ENCODE assay signal across 11 mouse cellular contexts in the genomic region with DNA sequence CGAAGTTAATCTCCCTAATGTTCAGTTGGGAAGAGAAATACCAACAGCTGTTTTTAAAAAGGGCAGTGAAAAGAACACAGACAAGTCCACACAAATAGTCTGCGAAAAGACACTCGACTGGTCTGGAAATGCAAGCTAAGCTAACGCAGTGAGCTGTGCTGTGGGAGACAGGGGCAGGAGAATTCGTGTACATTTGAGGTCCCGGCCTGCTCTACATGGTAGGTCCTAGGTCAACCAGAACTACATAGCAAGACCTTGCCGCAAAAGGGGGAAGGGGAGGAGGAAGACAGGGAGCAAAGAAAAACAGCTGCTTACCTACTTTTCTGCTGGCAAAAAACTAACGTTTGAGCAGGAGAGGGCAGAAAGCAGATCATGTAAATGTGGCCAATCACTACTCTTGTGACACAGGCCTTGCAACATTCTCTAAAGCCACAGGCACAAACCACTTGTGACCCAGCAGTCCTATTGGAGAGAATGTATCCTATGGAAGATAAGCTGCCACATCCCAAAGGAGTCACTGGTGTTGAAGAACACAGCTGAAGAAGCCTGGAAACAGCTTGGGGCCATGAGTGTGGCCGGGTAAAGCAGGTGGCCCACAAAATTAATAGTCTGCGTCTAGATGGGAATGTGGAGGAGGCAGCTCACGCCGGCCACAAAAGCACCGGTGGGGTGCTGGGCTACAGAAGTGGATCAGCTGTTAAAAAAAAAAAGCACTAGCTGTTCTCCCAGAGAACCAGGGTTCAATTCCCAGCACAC.
DNase-seq lines count a peak whose midpoint lies in the region; ATAC-seq and TF ChIP-seq lines count a peak whose summit lies in the region.
"Had no signal": no experiment of that assay in that cellular context is flagged by ENCODE, and none has a peak within 500 bp of the region (broad histone marks: within the 10 kb centered on the region; RNA-seq: fewer than 3 reads in every experiment).

No protein-coding gene starts in this region.

- TF ChIP-seq POLR2A in myocyte (IDR thresholded peaks at IDR 0.05; ENCODE audit: insufficient read length, low read depth) = no peak

- no peak overlapping the region for H3K4me3 ChIP-seq in heart, postnatal 0 days (ENCODE audit: low read depth, low read length)
- H3K4me3 ChIP-seq in neural tube, embryonic 15.5 days (replicated peaks) = no peak overlapping the region
- no peak overlapping the region for H3K4me3 ChIP-seq in liver, embryonic 11.5 days (ENCODE audit: low read depth, low read length)
- no peak overlapping the region for H3K4me3 ChIP-seq in myocyte
- H3K4me3 ChIP-seq: hindbrain, embryonic 13.5 days had no signal

- 0 out of 2 replicates have a peak, but pooled peaks cover 3% of the 10 kb centered on the region for H3K36me3 ChIP-seq in heart, postnatal 0 days (replicated peaks; ENCODE audit: control insufficient read depth, insufficient read depth, low read length)
- no peaks in the 10 kb centered on the region for H3K36me3 ChIP-seq in neural tube, embryonic 15.5 days
- no peaks in the 10 kb centered on the region for H3K36me3 ChIP-seq in liver, embryonic 11.5 days (ENCODE audit: control insufficient read depth, insufficient read depth, low read length)
- H3K36me3 ChIP-seq in myocyte (ENCODE audit: control insufficient read depth, insufficient read depth) = no peaks in the 10 kb centered on the region
- H3K36me3 ChIP-seq: hindbrain, embryonic 13.5 days had no signal

- no peak overlapping the region for H3K4me2 ChIP-seq in heart, postnatal 0 days (ENCODE audit: low read depth, low read length)
- no peak overlapping the region for H3K4me2 ChIP-seq in neural tube, embryonic 15.5 days
- H3K4me2 ChIP-seq in liver, embryonic 11.5 days = no peak overlapping the region
- peak overlapping the region; percentile 56 for H3K4me2 ChIP-seq in myocyte (ENCODE audit: low read depth)
- H3K4me2 ChIP-seq: hindbrain, embryonic 13.5 days; midbrain, embryonic 11.5 days had no signal

- H3K9me3 ChIP-seq in heart, postnatal 0 days (replicated peaks; ENCODE audit: control insufficient read depth, low read length) = no peaks in the 10 kb centered on the region
- H3K9me3 ChIP-seq in neural tube, embryonic 15.5 days (replicated peaks) = no peaks in the 10 kb centered on the region
- H3K9me3 ChIP-seq in liver, embryonic 11.5 days (ENCODE audit: control insufficient read depth, low read length) = no peaks in the 10 kb centered on the region
- H3K9me3 ChIP-seq: hindbrain, embryonic 13.5 days had no signal

- no peak overlapping the region for H3ac ChIP-seq in myocyte (ENCODE audit: control insufficient read depth, insufficient read length)

- H3K79me2 ChIP-seq in myocyte (ENCODE audit: control insufficient read depth, insufficient read depth) = no peaks in the 10 kb centered on the region

- no peak for TF ChIP-seq CTCF in heart, postnatal 0 days (IDR thresholded peaks at IDR 0.05; ENCODE audit: low read depth)

- peak overlapping the region; percentile 3; the same call in 1 of the 2 replicates for H3K27ac ChIP-seq in heart, postnatal 0 days (ENCODE audit: low read depth)
- peak overlapping the region; percentile 1; the same call in 1 of the 2 replicates for H3K27ac ChIP-seq in neural tube, embryonic 15.5 days (replicated peaks)
- H3K27ac ChIP-seq in liver, embryonic 11.5 days (ENCODE audit: low read depth, low read length) = 0 out of 2 replicates have a peak overlapping the region, but pooled peaks have one; percentile 2
- H3K27ac ChIP-seq: hindbrain, embryonic 13.5 days had no signal

- no peak overlapping the region for H3K9ac ChIP-seq in heart, postnatal 0 days (replicated peaks; ENCODE audit: low read depth, low read length)
- H3K9ac ChIP-seq in neural tube, embryonic 15.5 days (replicated peaks) = no peak overlapping the region
- H3K9ac ChIP-seq in liver, embryonic 11.5 days (ENCODE audit: low read depth, low read length) = no peak overlapping the region
- H3K9ac ChIP-seq: hindbrain, embryonic 13.5 days had no signal

- H3K27me3 ChIP-seq in heart, postnatal 0 days (ENCODE audit: control insufficient read depth, insufficient read depth, low read length) = no peaks in the 10 kb centered on the region
- no peaks in the 10 kb centered on the region for H3K27me3 ChIP-seq in neural tube, embryonic 15.5 days (replicated peaks)
- H3K27me3 ChIP-seq in liver, embryonic 11.5 days (replicated peaks; ENCODE audit: control insufficient read depth, insufficient read depth, low read length) = no peaks in the 10 kb centered on the region
- H3K27me3 ChIP-seq in myocyte (ENCODE audit: control insufficient read depth, insufficient read depth, insufficient read length) = no peaks in the 10 kb centered on the region
- H3K27me3 ChIP-seq: hindbrain, embryonic 13.5 days had no signal

- TF ChIP-seq EP300 in heart, postnatal 0 days (IDR thresholded peaks at IDR 0.05; ENCODE audit: low read depth) = no peak

- DNase-seq in heart, postnatal 0 days (ENCODE audit: low spot score) = no peak
- DNase-seq in heart, adult 8-10 months (ENCODE audit: low spot score) = no peak
- DNase-seq in neural tube, embryonic 10.5 days (ENCODE audit: extremely low spot score, low spot score) = no peak
- no peak for DNase-seq in liver, embryonic 11.5 days (ENCODE audit: low spot score)
- no peak for DNase-seq in thymus, postnatal 4 days
- DNase-seq: adrenal gland, adult 8-10 months had no signal

- ATAC-seq in heart, postnatal 0 days (ENCODE audit: insufficient read depth, low read depth) = no peak
- no peak for ATAC-seq in neural tube, embryonic 15.5 days (ENCODE audit: low FRiP score)
- ATAC-seq in liver, embryonic 11.5 days (replicated peaks; ENCODE audit: low FRiP score) = no peak
- ATAC-seq in activated CD4-positive, CD25-positive, alpha-beta regulatory T cell, adult 4 months = no peak

- peaks cover 25% of the 10 kb centered on the region for H3K4me1 ChIP-seq in heart, postnatal 0 days (ENCODE audit: control insufficient read depth, insufficient read depth)
- H3K4me1 ChIP-seq in neural tube, embryonic 15.5 days = peaks cover 16% of the 10 kb centered on the region
- peaks cover 23% of the 10 kb centered on the region for H3K4me1 ChIP-seq in liver, embryonic 11.5 days (replicated peaks; ENCODE audit: control insufficient read depth, insufficient read depth, low read length)

- WGBS in heart, postnatal 0 days = 79% methylated on average over 13 of the region's 13 CpGs
- WGBS in neural tube, embryonic 15.5 days = 63% methylated on average over 13 of the region's 13 CpGs
- 85% methylated on average over 13 of the region's 13 CpGs for WGBS in liver, embryonic 11.5 days

TF ChIP-seq in myocyte, 11 proteins besides CTCF, POLR2A, EP300 and RAD21:
- TF ChIP-seq TCF3 (IDR thresholded peaks at IDR 0.05; ENCODE audit: insufficient read length, low read depth) = peak; percentile 68
- TF ChIP-seq USF1 (IDR thresholded peaks at IDR 0.05; ENCODE audit: low read depth) = no peak
- TF ChIP-seq MAX (IDR thresholded peaks at IDR 0.05; ENCODE audit: low read depth) = no peak
- no peak for TF ChIP-seq REST (IDR thresholded peaks at IDR 0.05; ENCODE audit: insufficient read depth, insufficient read length)
- TF ChIP-seq CEBPB (IDR thresholded peaks at IDR 0.05; ENCODE audit: insufficient read depth, poor library complexity, severe bottlenecking) = peak; percentile 61; the same call in 1 of the 2 replicates
- TF ChIP-seq MYOG (IDR thresholded peaks at IDR 0.05; ENCODE audit: control insufficient read depth in 1 of 3, insufficient read depth in 1 of 3, insufficient read length in 2 of 3, low read depth in 2 of 3) = peak; percentile 55 to 91 (median 90)
- TF ChIP-seq SRF (IDR thresholded peaks at IDR 0.05; ENCODE audit: control insufficient read depth, insufficient read length, low read depth) = no peak
- TF ChIP-seq TCF12 (IDR thresholded peaks at IDR 0.05; ENCODE audit: insufficient read depth, poor library complexity, severe bottlenecking) = peak; percentile 83
- no peak for TF ChIP-seq POLR2AphosphoS2 (IDR thresholded peaks at IDR 0.05; ENCODE audit: insufficient read length, low read depth)
- no peak for TF ChIP-seq E2F4 (IDR thresholded peaks at IDR 0.05; ENCODE audit: insufficient read depth)
- TF ChIP-seq MYOD1 (IDR thresholded peaks at IDR 0.05; ENCODE audit: control insufficient read depth in 1 of 3, insufficient read length in 2 of 3, low read depth in 2 of 3) = peak; percentile 52 to 84 (median 70)
